Mouse (Mus musculus): Measurements from ENCODE around the gene App.

App gene

GRCm38 (mm10) chr16:85012695-85013094, 160.9 kb downstream of the App start:
- no peak for DNase-seq

- no peak for DNase-seq
Observed at GRCm38 (mm10) chr16:85012172-85012571, 161.4 kb downstream of the App start.

GRCm38 (mm10) chr16:85010651-85011050, 162.9 kb downstream of the App start:
- peak; percentile 61 to 72 for DNase-seq

DNA sequence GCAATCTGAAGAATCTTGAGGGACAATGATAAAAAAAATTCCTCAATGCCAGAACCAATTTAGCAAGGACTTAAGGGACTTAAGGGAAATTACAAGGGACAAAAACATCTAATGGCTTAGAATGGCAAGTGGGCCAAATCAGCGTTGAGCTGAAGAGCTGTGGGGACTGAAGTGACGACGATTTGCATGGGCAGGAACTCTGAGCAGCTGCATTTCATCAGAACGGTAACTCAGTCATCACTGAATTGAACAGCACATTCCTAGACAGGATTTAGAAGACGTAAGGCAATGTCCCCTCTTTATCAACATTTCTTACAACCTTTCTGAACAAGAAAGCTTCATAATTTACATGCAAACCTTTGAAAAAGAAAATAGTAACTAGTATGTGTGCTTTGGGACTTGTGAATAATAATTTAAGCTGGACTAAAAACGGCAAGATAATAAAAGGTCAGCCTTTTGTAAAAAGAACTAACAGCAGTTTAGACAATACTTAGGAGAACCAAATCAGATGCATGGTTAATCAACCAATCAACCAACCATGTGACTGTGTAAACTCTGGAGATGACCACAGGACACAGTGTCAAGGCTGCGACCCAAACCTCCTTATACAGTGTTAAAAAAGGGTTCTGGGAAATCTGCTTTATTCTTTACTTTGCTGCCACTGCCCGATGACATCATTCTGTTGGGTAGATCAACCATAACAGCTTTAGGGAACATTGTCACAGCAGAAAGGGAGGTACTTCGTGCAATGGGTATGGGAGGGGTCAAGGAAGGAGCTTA, 164.5 kb downstream of the App start:
- DNase-seq: no peak

DNA sequence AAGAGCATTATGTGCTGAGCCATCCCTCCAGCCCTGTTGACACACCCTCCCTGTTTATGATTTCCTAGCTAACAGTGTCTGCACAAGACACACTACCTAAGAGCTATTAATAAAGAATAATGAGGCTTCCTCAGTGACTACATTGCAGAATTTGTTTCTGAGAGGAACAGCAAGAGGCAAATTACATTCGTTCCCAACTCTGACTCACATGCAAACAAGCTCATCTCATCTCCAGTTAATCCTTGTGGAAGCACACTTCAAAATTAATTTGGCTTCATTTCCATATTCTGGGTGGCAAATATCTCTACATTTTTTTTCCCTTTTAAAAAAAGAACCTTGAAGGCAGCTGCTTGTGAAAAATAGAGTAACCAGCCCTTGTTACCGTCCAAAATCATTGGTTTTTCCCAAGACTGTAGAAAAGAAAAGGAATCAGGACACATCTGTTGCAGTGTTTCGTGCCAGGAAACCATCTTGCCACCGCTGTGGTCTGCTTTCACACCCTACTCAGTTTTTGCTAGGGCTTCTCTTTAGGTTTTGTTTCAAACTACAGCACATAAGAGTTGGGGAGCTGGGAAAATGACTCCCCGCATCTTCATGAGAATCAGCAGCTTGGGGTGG, 171.5 kb downstream of the App start:
- peak; percentile 59 to 64 for DNase-seq

DNA sequence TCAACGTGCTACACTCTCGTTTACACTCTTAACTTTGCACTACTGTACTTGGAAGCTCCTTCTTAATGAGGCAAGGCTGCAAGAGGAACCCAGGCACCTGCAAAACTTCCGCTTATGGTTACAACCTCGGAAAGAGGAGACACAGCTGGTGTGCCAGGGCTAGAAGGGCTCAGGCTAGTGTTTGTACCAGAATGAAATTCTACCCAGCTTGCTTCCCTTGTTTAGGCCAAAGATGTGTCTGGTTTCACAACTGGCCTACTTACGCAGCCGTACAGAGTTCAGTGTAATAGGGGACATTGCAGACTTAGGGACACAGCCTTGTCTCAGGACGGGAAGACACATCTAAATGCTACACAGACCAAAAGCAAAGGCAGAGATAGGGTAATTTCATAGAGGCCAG, 173.3 kb downstream of the App start:
- DNase-seq: no peak

- DNase-seq: no peak
Observed at GRCm38 (mm10) chr16:84997551-84997950, 176.0 kb downstream of the App start.

DNA sequence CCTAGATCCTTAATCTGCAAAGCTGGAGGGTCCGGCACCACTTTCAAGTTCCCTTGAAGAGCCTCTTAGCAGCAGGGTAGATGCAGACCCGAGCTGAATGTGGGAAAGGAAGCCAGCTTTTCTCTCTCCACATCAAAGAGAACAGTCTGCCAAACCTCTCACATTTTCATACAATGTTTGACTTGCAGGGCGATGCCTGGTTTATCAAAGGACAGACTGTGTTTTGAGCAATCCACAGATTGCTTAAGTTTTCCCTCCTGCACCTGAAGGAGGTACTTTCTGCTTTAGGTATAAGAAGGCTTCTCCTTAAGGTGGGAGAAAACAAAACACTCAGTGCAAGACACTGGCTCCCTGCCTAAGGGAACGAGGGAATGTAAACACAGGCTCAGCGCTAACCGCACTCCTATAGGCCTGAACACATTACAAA, 178.1 kb downstream of the App start:
- DNase-seq: no peak

GRCm38 (mm10) chr16:84992888-84993287, 180.7 kb downstream of the App start:
- no peak for DNase-seq

GRCm38 (mm10) chr16:84991011-84991410, 182.6 kb downstream of the App start:
- no peak for DNase-seq

GRCm38 (mm10) chr16:84989938-84990337, 183.6 kb downstream of the App start:
- no peak for DNase-seq

- DNase-seq: no peak
Observed at GRCm38 (mm10) chr16:84989476-84989875, 184.1 kb downstream of the App start.

DNA sequence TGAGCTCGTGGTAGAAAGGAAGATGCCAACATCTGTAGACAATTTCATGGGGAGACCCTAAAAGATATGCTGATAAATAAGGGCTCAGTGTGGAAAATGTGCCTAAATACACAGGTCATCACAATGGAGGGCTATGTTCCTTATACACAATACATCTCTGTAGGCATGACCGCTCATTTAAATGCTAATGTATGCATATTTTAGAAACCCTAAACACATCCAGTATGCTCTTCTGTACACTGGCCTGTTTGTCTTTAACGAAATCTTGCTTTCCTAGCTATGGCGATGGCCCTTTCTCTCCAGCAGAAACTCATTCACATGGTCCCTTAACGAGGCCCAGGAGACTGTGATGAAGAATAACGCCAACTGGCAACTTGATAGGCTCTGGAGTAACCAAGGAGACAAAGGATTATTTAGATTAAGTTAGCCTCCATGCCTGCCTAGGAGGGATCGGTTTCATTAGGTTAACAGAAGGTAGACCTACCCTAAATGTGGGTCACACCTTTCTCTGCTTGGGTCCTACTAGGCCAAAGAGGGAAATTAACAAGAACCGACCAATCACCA, 185.8 kb downstream of the App start:
- no peak for DNase-seq

DNA sequence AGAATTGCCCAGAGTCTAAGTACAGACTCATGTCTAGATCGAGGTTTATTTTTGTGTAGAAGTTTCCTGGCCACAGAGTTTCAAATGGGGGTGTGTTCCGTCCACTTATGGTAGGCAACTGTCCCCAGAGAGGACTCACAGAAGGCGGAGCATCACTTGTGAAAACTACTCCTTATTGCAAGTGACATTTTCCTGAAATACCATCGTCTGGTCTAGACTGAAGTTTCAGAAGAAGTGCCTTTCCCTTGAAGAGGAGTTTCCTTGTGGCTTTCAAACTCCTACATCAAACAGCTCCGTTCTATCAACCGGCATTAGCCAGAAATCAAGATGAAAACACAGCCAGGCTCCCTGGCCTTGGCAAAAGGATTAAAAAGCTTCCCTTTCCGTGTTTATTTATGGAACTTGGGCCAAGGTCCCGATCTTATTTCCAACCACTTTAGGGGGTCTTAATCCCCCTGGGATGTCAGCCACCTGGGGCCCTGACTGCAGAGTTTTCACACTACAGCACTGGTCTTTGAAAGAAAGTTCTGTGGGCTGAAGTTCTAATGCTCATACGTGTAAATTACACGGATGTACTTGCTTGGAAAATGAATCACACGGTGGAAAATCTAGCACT, 187.4 kb downstream of the App start:
- DNase-seq: no peak

GRCm38 (mm10) chr16:84985340-84985739, 188.2 kb downstream of the App start:
- no peak for DNase-seq

- no peak for DNase-seq
Observed at GRCm38 (mm10) chr16:84983428-84983827, 190.1 kb downstream of the App start.

- no peak for DNase-seq
Observed at GRCm38 (mm10) chr16:84982589-84982988, 191.0 kb downstream of the App start.

GRCm38 (mm10) chr16:84978589-84978988, 195.0 kb downstream of the App start:
- DNase-seq: no peak

GRCm38 (mm10) chr16:84974176-84974518, 199.4 kb downstream of the App start:
- no peak for DNase-seq

- no peak for DNase-seq
Observed at GRCm38 (mm10) chr16:84973446-84974175, 200.0 kb downstream of the App start.

DNA sequence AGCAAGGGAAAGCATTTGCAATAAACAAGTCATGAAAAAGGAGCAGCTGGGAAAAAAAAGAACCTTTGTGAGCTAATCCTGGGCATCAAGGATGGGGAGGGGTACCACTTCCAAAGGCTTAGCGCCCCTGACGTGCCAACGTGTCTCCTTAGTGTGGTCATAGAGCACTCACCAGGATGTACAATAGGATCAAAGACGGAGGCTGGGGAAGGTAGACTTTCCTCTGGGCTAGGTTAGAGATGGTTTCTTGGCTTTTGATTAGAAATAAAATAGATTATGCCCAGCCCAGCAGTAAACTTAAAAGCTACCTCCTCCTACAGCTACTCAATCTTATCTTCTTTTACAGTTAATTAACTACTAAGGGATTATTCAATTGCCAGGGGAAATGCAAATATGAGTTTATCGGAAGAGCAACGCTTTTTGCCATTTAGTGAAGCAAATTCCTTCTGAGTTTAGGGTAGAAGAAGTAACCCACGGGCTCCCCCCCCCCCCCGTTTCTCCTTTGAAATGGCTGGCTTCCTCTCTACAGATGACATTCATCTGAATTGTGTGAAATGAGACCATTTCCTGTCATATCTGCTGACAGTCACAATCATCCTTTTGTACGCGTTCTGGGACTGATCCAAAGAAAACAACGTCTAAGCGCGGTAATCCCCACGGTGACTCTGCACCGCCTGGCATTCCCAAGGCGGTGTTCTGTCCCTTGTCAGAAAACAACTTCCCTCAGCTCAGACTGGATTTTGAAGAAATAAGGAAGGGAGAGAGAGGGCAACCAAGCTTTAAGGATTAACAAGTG, 201.8 kb downstream of the App start:
- no peak for DNase-seq

DNA sequence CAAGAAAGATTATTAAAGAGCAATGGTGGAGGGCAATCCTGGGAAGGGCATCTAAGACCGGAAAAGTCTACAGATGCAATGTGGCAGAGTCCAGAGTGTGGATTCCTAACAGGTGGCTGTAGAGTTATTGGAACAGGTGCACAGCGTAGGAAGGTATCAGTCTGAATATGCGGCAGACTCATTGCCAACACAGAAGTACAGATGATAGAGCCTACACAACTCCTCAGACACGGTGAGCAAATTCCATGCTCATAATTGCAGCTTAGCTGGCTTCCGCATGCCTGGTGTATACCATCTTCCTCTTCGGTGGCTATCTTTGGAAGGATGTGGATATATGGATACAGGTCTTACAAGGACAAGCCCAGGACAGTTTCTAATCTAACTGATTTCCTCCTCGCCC, 204.5 kb downstream of the App start:
- no peak for DNase-seq
